Mouse (Mus musculus): ENCODE data around the gene Dag1.

- TF ChIP-seq EP300 (optimal IDR thresholded peaks at IDR 0.05): no peak
- TF ChIP-seq CTCF (IDR thresholded peaks at IDR 0.05; ENCODE audit: low read depth): no peak
These were observed 29.1 kb downstream of the Dag1 start for GRCm38 (mm10) chr9:108234682-108235081.

Measured in stomach, postnatal 0 days (tissue).